Mouse (Mus musculus) forebrain, embryonic 13.5 days (tissue): ENCODE results near the gene Ranbp3. TPM values are rescaled to one million over a fixed set of nuclear protein-coding genes. Genes with fewer than 3 reads are reported as not detected.

ENCODE experiments used
- ATAC-seq: fragments of 200-750 bp; cut with Nextera tagmentation; 2 replicates; pipeline ENCODE4 v1.8.0; 2017
- H3K27ac ChIP-seq: fragments of 300-500 bp; sonication (generic); 2 replicates; pipeline ENCODE4 v1.5.1; 2015; ENCODE audit warnings: inconsistent platforms, mild to moderate bottlenecking, moderate library complexity
- H3K27me3 ChIP-seq: fragments of 300-500 bp; sonication (generic); 2 replicates; pipeline ENCODE4 v1.6.1; 2015; ENCODE audit warnings: mild to moderate bottlenecking, inconsistent platforms
- H3K36me3 ChIP-seq: fragments of 300-500 bp; sonication (generic); 2 replicates; pipeline ENCODE4 v1.6.1; 2015; ENCODE audit warnings: mild to moderate bottlenecking, inconsistent platforms; ENCODE audit not compliant: poor library complexity, severe bottlenecking
- H3K4me1 ChIP-seq: fragments of 300-500 bp; sonication (generic); 2 replicates; pipeline ENCODE4 v1.6.1; 2015; ENCODE audit warnings: inconsistent platforms
- H3K4me2 ChIP-seq: fragments of 300-500 bp; sonication (generic); 2 replicates; pipeline ENCODE4 v1.6.1; 2015; ENCODE audit warnings: inconsistent platforms, mild to moderate bottlenecking, moderate library complexity
- H3K4me3 ChIP-seq: fragments of 300-500 bp; sonication (generic); 2 replicates; pipeline ENCODE4 v1.5.1; 2015; ENCODE audit warnings: mild to moderate bottlenecking, inconsistent platforms
- H3K9ac ChIP-seq: fragments of 300-500 bp; sonication (generic); 2 replicates; pipeline ENCODE4 v1.6.1; 2015; ENCODE audit warnings: mild to moderate bottlenecking, inconsistent platforms
- H3K9me3 ChIP-seq: fragments of 300-500 bp; sonication (generic); replicated peaks from 2 replicates; pipeline ENCODE4 v1.6.1; 2016; ENCODE audit warnings: inconsistent platforms
- WGBS: fragments of 180-500 bp; shearing (Covaris S2); methylation state at CpG from one replicate; pipeline ENCODE4 v1.1.7; 2015; 5-methylcytosine and 5-hydroxymethylcytosine counted together
- polyA plus RNA-seq: library from polyadenylated mRNA; unstranded; fragments of >200 nt; fragmentation: Nextera tagmentation; extraction: Ambion mirVana; gene quantifications from 2 replicates; pipeline ENCODE4 v1.2.1, GENCODE M21; 2015

Gene Ranbp3
- polyA plus RNA-seq, 1 experiment from 2014 or later: 112 TPM

GRCm38 (mm10) chr17:56682880-56683279 lies 9.8 kb downstream of the Ranbp3 start:
- H3K36me3 ChIP-seq: peaks cover 78% of the 10 kb centered on the region
- no peak overlapping the region for H3K27ac ChIP-seq
- no peak overlapping the region for H3K4me2 ChIP-seq
- no peaks in the 10 kb centered on the region for H3K9me3 ChIP-seq
- no peak overlapping the region for H3K9ac ChIP-seq
- peaks cover 17% of the 10 kb centered on the region for H3K4me1 ChIP-seq
- 80% methylated on average over 3 of the region's 3 CpGs for WGBS
- H3K27me3 ChIP-seq: no peaks in the 10 kb centered on the region
- no peak overlapping the region for H3K4me3 ChIP-seq
- ATAC-seq: no peak

DNA sequence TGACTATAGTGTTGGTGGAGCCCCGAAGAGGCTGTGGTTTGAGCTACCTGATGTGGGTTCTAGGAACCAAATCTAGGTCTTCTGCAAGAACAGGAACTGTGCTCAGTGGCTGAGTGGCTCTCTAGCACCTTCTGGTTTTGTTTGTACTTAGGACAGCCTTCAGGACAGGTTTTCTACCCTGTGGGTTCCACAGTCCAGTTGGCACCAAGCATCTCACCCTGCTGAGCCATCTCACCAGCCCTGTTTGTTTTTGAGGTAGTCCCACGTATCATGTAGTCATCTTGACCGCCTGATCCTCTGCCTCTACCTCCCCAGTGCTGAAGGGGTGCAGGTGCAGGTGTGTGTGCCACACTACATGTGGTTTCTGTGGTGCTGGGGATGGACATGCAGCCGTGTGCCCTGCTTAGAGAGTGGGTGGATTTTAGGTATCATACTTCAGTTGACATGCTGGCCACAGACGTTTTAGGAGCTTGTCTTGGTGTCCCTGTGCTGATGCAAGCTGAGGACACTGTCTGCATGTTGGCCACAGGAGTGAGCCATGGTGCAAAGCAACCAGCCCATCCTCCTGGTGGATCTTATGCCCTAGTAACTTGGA lies 10.5 kb downstream of the Ranbp3 start:
- Histone ChIP-seq H3K4me2 (no peak overlapping the region), H3K36me3 (peaks cover 83% of the 10 kb centered on the region), H3K9me3 (no peaks in the 10 kb centered on the region), H3K9ac (no peak overlapping the region), H3K27ac (no peak overlapping the region), H3K27me3 (no peaks in the 10 kb centered on the region), H3K4me1 (peaks cover 17% of the 10 kb centered on the region), H3K4me3 (no peak overlapping the region)
- WGBS: 88% methylated on average over 5 of the region's 5 CpGs
- no peak for ATAC-seq

DNA sequence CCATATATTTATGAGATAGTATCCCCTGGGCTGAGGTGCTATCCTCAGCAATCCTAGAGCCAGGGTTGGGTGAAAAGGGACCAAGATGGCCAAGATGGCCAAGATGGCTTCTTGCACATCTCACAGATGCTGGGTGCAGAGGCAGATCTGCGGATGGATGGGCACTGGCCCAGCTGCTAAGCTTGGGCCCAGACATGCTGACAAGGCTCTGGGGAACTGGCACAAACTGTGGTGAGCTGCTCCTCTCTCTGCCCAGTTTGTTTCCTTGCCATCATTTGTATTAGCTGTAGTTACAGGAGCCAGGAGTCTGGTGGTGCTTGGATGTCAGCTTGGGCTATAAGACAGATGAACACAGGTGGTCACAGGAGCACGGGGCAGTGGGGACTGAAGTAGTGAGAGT lies 11.6 kb downstream of the Ranbp3 start:
- Histone ChIP-seq H3K4me3 (no peak overlapping the region), H3K4me2 (no peak overlapping the region), H3K9ac (peak overlapping the region; percentile 21; the same call in 1 of the 2 replicates), H3K27ac (no peak overlapping the region), H3K27me3 (no peaks in the 10 kb centered on the region), H3K36me3 (peaks cover 87% of the 10 kb centered on the region), H3K4me1 (peaks cover 17% of the 10 kb centered on the region), H3K9me3 (no peaks in the 10 kb centered on the region)
- 90% methylated on average over 2 of the region's 2 CpGs for WGBS
- ATAC-seq: no peak

GRCm38 (mm10) chr17:56686801-56687200 lies 13.7 kb downstream of the Ranbp3 start:
- H3K36me3 ChIP-seq: peaks cover 89% of the 10 kb centered on the region
- WGBS: 91% methylated on average over 4 of the region's 4 CpGs

DNA sequence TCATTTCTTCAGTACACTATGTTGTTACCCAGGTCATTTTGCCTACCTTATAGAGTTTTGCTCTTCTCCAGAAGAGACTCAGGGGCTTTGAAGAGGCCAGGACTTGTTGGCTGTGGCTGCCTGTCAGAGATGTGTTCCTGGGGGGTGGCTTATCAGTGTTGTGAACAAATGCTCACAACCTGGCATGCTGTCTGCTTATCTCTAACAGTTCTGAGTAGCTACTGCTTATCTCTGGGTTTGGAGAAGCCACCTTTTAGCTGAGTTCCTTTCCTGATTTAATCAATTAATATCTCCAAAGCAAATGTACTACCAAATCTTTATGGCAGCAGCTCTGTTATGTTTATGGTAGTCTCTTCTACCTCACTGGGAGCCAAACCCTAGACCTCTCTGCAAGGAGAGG lies 15.0 kb downstream of the Ranbp3 start:
- H3K9me3 ChIP-seq: no peaks in the 10 kb centered on the region
- H3K36me3 ChIP-seq: peaks cover 89% of the 10 kb centered on the region
- no peak overlapping the region for H3K9ac ChIP-seq
- no peak for ATAC-seq
- H3K4me3 ChIP-seq: no peak overlapping the region
- H3K27me3 ChIP-seq: no peaks in the 10 kb centered on the region
- no peak overlapping the region for H3K27ac ChIP-seq
- no peak overlapping the region for H3K4me2 ChIP-seq
- H3K4me1 ChIP-seq: peaks cover 18% of the 10 kb centered on the region

More at GRCm38 (mm10) chr17:56686801-56687200, 13.7 kb downstream of the Ranbp3 start:
- Histone ChIP-seq H3K27ac (no peak overlapping the region), H3K4me3 (no peak overlapping the region), H3K9ac (no peak overlapping the region), H3K27me3 (no peaks in the 10 kb centered on the region), H3K4me2 (no peak overlapping the region), H3K4me1 (peaks cover 12% of the 10 kb centered on the region), H3K9me3 (no peaks in the 10 kb centered on the region)
- ATAC-seq: no peak

GRCm38 (mm10) chr17:56688689-56689088 lies 15.6 kb downstream of the Ranbp3 start:
- Histone ChIP-seq H3K27me3 (no peaks in the 10 kb centered on the region), H3K4me1 (peaks cover 23% of the 10 kb centered on the region), H3K36me3 (peaks cover 89% of the 10 kb centered on the region), H3K4me3 (no peak overlapping the region), H3K9me3 (no peaks in the 10 kb centered on the region), H3K9ac (no peak overlapping the region), H3K4me2 (no peak overlapping the region), H3K27ac (no peak overlapping the region)
- ATAC-seq: no peak
- 89% methylated on average over 2 of the region's 2 CpGs for WGBS

DNA sequence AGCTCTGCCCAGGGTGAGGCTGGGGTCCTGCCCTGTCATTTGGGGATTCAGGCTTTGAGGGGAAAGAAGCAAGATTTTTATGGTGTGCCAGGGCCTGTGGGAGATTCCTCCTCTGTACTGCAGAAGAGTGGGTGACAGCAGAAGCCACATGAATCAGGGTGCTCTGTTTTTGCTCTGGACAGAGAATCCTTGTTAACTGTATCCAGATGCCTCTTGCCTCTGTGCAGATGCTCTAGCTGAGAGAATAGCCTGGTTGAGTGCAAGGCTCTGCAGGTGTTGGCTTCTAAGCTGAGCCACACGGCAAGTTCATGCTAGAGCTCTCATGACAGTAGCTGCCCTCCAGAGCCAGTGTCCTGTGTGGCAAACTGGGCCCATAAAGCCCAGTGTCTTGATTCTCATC lies 20.3 kb downstream of the Ranbp3 start:
- peak overlapping the region; percentile 45; the same call in 1 of the 2 replicates for H3K9ac ChIP-seq
- H3K4me3 ChIP-seq: no peak overlapping the region
- peaks cover 23% of the 10 kb centered on the region for H3K4me1 ChIP-seq
- peak overlapping the region; percentile 67 for H3K27ac ChIP-seq
- no peaks in the 10 kb centered on the region for H3K27me3 ChIP-seq
- WGBS: 56% methylated on average over 1 of the region's 1 CpGs
- ATAC-seq: no peak
- no peak overlapping the region for H3K4me2 ChIP-seq
- H3K9me3 ChIP-seq: no peaks in the 10 kb centered on the region
- H3K36me3 ChIP-seq: peaks cover 92% of the 10 kb centered on the region

- Histone ChIP-seq H3K9me3 (no peaks in the 10 kb centered on the region), H3K4me1 (peaks cover 23% of the 10 kb centered on the region), H3K36me3 (peaks cover 92% of the 10 kb centered on the region), H3K4me3 (no peak overlapping the region), H3K27me3 (no peaks in the 10 kb centered on the region), H3K27ac (peak overlapping the region; percentile 67), H3K9ac (peak overlapping the region; percentile 45; the same call in 1 of the 2 replicates), H3K4me2 (no peak overlapping the region)
- 26% methylated on average over 6 of the region's 6 CpGs for WGBS
- peak; percentile 74 for ATAC-seq
Observed at GRCm38 (mm10) chr17:56693851-56694310, 20.8 kb downstream of the Ranbp3 start.

- Histone ChIP-seq H3K4me2 (no peak overlapping the region), H3K9me3 (no peaks in the 10 kb centered on the region), H3K27ac (no peak overlapping the region), H3K9ac (no peak overlapping the region), H3K4me1 (no peaks in the 10 kb centered on the region), H3K27me3 (no peaks in the 10 kb centered on the region), H3K4me3 (no peak overlapping the region), H3K36me3 (peaks cover 97% of the 10 kb centered on the region)
- WGBS: 91% methylated on average over 2 of the region's 2 CpGs
- no peak for ATAC-seq
Observed at GRCm38 (mm10) chr17:56700451-56700850, 27.4 kb downstream of the Ranbp3 start.

DNA sequence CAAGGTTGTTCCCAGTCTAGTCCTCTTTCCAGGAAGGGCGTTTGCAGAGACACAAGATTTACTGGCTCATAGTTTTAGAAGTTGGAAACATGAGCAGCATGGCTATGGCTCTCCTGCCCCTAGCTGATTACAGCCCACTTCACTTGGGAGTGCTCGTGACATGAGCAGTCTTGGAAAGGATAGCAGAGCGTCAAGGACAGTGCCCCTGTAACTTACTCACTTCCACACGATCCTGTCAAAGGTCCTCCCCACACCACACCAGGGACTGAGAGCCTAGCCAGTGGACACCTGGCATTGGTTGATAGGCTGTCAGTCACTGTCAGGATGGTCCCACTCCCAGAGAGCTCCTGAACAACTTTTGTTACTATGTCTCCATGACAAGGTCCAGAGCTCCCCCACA lies 29.9 kb downstream of the Ranbp3 start:
- Histone ChIP-seq H3K9me3 (no peaks in the 10 kb centered on the region), H3K4me2 (no peak overlapping the region), H3K4me3 (no peak overlapping the region), H3K9ac (no peak overlapping the region), H3K27me3 (no peaks in the 10 kb centered on the region), H3K4me1 (no peaks in the 10 kb centered on the region), H3K27ac (no peak overlapping the region), H3K36me3 (peaks cover 97% of the 10 kb centered on the region)
- WGBS: 96% methylated on average over 4 of the region's 4 CpGs
- no peak for ATAC-seq

DNA sequence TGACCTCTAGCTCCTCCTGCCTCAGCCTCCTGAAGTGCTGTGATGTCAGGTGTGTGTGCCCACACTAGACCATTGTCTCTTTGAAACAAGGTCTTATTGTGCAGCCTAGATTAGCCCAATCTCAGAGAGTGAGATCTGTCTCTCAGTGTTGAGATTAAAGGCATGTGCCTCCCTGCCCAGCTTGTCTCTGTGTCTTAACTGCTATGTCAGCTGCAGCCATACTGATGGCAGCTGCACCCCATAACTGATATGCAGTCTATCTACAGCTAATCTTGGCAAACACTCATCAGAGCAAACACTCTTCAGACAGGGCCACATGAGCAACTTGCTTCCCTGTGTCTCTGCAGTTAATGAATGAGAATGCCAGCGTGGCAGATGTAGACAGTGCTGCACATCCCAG lies 33.4 kb downstream of the Ranbp3 start:
- no peaks in the 10 kb centered on the region for H3K27me3 ChIP-seq
- H3K36me3 ChIP-seq: peaks cover 97% of the 10 kb centered on the region
- no peak overlapping the region for H3K9ac ChIP-seq
- no peak overlapping the region for H3K27ac ChIP-seq
- H3K4me1 ChIP-seq: no peaks in the 10 kb centered on the region
- no peak overlapping the region for H3K4me2 ChIP-seq
- H3K4me3 ChIP-seq: no peak overlapping the region
- no peak for ATAC-seq
- WGBS: 94% methylated on average over 1 of the region's 1 CpGs
- no peaks in the 10 kb centered on the region for H3K9me3 ChIP-seq

DNA sequence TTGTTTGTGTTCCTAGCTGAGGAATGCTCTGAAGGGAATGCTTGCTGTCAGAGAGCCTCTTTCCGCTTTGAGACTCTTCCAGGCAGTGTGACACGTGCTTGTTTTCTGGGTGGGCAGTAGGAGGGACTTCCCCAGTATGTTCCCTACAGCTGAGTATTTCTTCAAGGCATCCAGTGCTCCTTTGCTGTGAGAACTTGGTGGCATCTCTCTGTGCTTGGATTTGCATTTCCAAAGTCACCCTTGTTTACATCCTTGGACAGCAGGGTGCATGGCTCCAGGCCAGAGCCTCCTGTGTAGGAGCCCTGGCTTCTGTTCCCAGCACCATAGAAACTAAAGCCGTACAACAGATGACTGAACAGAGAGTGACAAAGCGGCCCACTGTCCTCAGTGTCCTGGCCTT lies 35.6 kb downstream of the Ranbp3 start:
- 80% methylated on average over 4 of the region's 4 CpGs for WGBS
- ATAC-seq: no peak
- no peak overlapping the region for H3K9ac ChIP-seq
- no peaks in the 10 kb centered on the region for H3K9me3 ChIP-seq
- no peak overlapping the region for H3K4me2 ChIP-seq
- H3K27ac ChIP-seq: no peak overlapping the region
- peaks cover 93% of the 10 kb centered on the region for H3K36me3 ChIP-seq
- H3K27me3 ChIP-seq: no peaks in the 10 kb centered on the region
- no peak overlapping the region for H3K4me3 ChIP-seq
- no peaks in the 10 kb centered on the region for H3K4me1 ChIP-seq

DNA sequence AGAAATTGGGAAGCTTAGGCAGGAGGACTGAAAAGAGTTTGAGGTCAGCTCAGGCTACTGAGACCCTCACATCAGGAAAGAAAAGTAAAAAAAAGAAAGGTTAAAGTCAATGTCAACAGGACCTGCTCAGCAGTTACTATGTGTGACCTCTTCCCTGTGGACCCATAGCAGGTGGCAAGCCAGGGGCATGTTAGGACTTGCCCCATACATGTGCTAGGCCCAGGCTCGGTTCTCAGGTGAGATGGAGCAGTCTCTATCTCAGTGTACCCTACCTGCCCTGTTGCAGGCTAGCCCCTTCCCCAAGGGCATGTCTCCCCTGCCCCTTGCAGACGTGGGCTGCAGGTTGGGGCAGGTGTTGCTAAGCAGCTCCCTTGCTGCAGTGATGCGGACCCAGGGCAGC lies 36.6 kb downstream of the Ranbp3 start:
- Histone ChIP-seq H3K4me3 (no peak overlapping the region), H3K36me3 (peaks cover 83% of the 10 kb centered on the region), H3K9me3 (no peaks in the 10 kb centered on the region), H3K27me3 (no peaks in the 10 kb centered on the region), H3K9ac (no peak overlapping the region), H3K4me1 (no peaks in the 10 kb centered on the region), H3K27ac (no peak overlapping the region), H3K4me2 (no peak overlapping the region)
- ATAC-seq: no peak
- WGBS: 94% methylated on average over 3 of the region's 3 CpGs
